Mouse (Mus musculus) kidney, postnatal 0 days (tissue): ENCODE data around the gene Cntnap2. TPM values are rescaled to one million over a fixed set of nuclear protein-coding genes. Genes with fewer than 3 reads are reported as not detected.

Experiments used
- ATAC-seq: fragments of 200-750 bp; cut with Nextera tagmentation; replicated peaks from 2 replicates; pipeline ENCODE4 v1.8.0; 2017; ENCODE audit warnings: low read depth, moderate number of reproducible peaks, moderate TSS enrichment, moderate library complexity; ENCODE audit not compliant: low FRiP score
- DNase-seq: peaks from one replicate; pipeline ENCODE4 v3.0.0-alpha.2; 2016; ENCODE audit warnings: low spot score
- H3K27ac ChIP-seq: fragments of 300-500 bp; sonication (generic); 2 replicates; pipeline ENCODE4 v1.5.1; 2014; ENCODE audit warnings: mild to moderate bottlenecking
- H3K27me3 ChIP-seq: fragments of 300-500 bp; sonication (generic); 2 replicates; pipeline ENCODE4 v1.6.1; 2014; ENCODE audit warnings: low read length, mixed read lengths; ENCODE audit not compliant: insufficient read depth
- H3K36me3 ChIP-seq: fragments of 300-500 bp; sonication (generic); 2 replicates; pipeline ENCODE4 v1.6.1; 2014; ENCODE audit warnings: low read length, mixed read lengths; ENCODE audit not compliant: insufficient read depth
- H3K4me1 ChIP-seq: fragments of 300-500 bp; sonication (generic); replicated peaks from 2 replicates; pipeline ENCODE4 v1.6.1; 2014; ENCODE audit warnings: antibody characterized with exemption, low read length, mixed read lengths; ENCODE audit not compliant: insufficient read depth
- H3K4me2 ChIP-seq: fragments of 300-500 bp; sonication (generic); 2 replicates; pipeline ENCODE4 v1.6.1; 2014; ENCODE audit warnings: mild to moderate bottlenecking, low read length, moderate library complexity, mixed read lengths
- H3K4me3 ChIP-seq: fragments of 300-500 bp; sonication (generic); replicated peaks from 2 replicates; pipeline ENCODE4 v1.5.1; 2014; ENCODE audit warnings: low read depth, low read length
- H3K9ac ChIP-seq: fragments of 300-500 bp; sonication (generic); 2 replicates; pipeline ENCODE4 v1.6.1; 2014; ENCODE audit warnings: low read depth, low read length
- H3K9me3 ChIP-seq: fragments of 300-500 bp; sonication (generic); replicated peaks from 2 replicates; pipeline ENCODE4 v1.6.1; 2016; ENCODE audit warnings: low read length, inconsistent platforms, mixed read lengths
- CTCF ChIP-seq: IDR thresholded peaks from 2 replicates; pipeline ENCODE4 v1.5.1; 2016; ENCODE audit warnings: antibody characterized with exemption, low read depth, mild to moderate bottlenecking, moderate library complexity
- WGBS: fragments of 180-500 bp; shearing (Covaris S2); extraction: QIAGEN DNeasy Blood & Tissue Kit; methylation state at CpG from one replicate; pipeline ENCODE4 v1.1.7; 2014; 5-methylcytosine and 5-hydroxymethylcytosine counted together
- polyA plus RNA-seq: library from polyadenylated mRNA; unstranded; fragments of >200 nt; fragmentation: Nextera tagmentation; extraction: Ambion mirVana; gene quantifications from 2 replicates; pipeline ENCODE4 v1.2.1, GENCODE M21; 2015

Gene Cntnap2
- polyA plus RNA-seq, 1 experiment from 2014 or later = 2.8 TPM

DNA sequence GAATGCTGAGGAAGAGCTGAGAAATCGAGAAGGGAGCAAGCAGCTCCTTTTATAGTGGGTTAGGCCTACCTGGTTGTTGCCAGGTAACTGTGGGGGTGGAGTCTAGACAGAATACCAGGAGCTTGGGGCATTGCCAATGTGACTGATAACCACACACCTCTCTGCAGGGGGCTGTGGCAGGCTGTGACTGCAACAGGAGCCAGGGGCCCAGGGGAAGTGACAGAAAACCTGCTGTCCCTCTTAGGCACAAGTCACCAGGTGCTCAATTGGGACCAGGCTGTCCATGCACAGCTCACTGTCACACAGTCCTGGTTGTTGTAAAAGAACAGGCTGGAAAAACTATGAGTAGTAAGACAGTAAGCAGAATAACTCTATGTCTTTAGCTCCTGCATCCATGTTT, 329.9 kb downstream of the Cntnap2 start:
- no peaks in the 10 kb centered on the region for H3K27me3 ChIP-seq
- H3K4me3 ChIP-seq = no peak overlapping the region
- H3K36me3 ChIP-seq = no peaks in the 10 kb centered on the region
- TF ChIP-seq CTCF = no peak
- ATAC-seq (no peak), DNase-seq (no peak)
- no peak overlapping the region for H3K4me2 ChIP-seq
- WGBS = 45% methylated on average over 1 of the region's 1 CpGs
- no peaks in the 10 kb centered on the region for H3K4me1 ChIP-seq
- no peak overlapping the region for H3K9ac ChIP-seq
- no peaks in the 10 kb centered on the region for H3K9me3 ChIP-seq
- H3K27ac ChIP-seq = no peak overlapping the region

- whole genome bisulfite sequencing = 87% methylated on average over 2 of the region's 2 CpGs
- no peak for ATAC-seq
These were observed 354.5 kb downstream of the Cntnap2 start for GRCm38 (mm10) chr6:45413629-45414028.

DNA sequence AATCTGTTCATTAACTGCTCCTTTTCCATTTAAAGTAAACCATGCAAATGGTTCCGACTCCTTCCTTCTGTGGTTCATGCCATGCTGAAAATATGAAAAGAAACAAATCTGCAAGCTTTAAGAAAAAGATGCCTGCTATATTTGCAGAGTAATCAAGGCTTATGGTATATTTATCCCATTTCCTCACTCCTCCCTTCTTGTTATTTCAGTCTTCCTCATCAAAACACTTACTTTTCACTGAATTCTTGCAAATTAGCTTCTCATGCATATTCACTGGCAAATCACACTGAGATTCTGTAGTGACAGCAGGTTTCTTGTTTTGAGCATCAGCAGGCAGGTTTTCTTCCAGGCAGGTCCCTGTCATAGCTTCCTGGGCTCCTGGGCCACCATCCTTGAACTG, 396.3 kb downstream of the Cntnap2 start:
- Histone ChIP-seq H3K36me3 (no peaks in the 10 kb centered on the region), H3K4me1 (no peaks in the 10 kb centered on the region), H3K9me3 (no peaks in the 10 kb centered on the region), H3K27me3 (no peaks in the 10 kb centered on the region), H3K4me2 (no peak overlapping the region), H3K9ac (no peak overlapping the region), H3K27ac (no peak overlapping the region), H3K4me3 (no peak overlapping the region)
- WGBS = 91% methylated on average over 1 of the region's 1 CpGs
- TF ChIP-seq CTCF = no peak
- DNase-seq (no peak), ATAC-seq (no peak)

More at GRCm38 (mm10) chr6:45413629-45414028, 354.5 kb downstream of the Cntnap2 start:
- TF ChIP-seq CTCF = no peak
- H3K9me3 ChIP-seq = no peaks in the 10 kb centered on the region
- no peak for DNase-seq
- H3K4me3 ChIP-seq = no peak overlapping the region
- H3K4me1 ChIP-seq = no peaks in the 10 kb centered on the region
- no peak overlapping the region for H3K9ac ChIP-seq
- no peak overlapping the region for H3K27ac ChIP-seq
- no peak overlapping the region for H3K4me2 ChIP-seq
- no peaks in the 10 kb centered on the region for H3K36me3 ChIP-seq
- H3K27me3 ChIP-seq = no peaks in the 10 kb centered on the region

DNA sequence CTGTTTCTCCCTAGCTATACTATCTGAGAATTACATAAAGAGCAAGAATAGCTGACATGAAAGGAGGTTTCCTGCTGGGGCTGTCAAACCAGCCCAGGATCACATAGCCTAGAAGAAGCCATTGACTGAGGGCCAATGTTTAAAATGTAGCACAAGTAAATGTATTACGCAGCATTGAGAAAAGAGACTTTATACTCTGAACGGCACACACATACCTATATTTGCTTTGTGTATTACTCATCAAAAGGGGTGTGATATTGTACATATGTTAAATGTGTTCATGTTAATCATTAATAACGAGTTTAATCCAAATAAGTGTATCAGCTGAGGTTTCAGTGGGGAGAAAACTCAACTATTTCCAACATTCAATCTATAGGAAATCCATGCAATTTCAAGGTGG, 459.1 kb downstream of the Cntnap2 start:
- H3K27ac ChIP-seq = no peak overlapping the region
- H3K4me2 ChIP-seq = no peak overlapping the region
- ATAC-seq (no peak), DNase-seq (no peak)
- TF ChIP-seq CTCF = no peak
- H3K9me3 ChIP-seq = no peaks in the 10 kb centered on the region
- no peaks in the 10 kb centered on the region for H3K4me1 ChIP-seq
- no peak overlapping the region for H3K9ac ChIP-seq
- no peak overlapping the region for H3K4me3 ChIP-seq
- no peaks in the 10 kb centered on the region for H3K36me3 ChIP-seq
- H3K27me3 ChIP-seq = no peaks in the 10 kb centered on the region
- 80% methylated on average over 3 of the region's 3 CpGs for WGBS

- TF ChIP-seq CTCF = no peak
These were observed 477.8 kb downstream of the Cntnap2 start for GRCm38 (mm10) chr6:45536999-45537398.

DNA sequence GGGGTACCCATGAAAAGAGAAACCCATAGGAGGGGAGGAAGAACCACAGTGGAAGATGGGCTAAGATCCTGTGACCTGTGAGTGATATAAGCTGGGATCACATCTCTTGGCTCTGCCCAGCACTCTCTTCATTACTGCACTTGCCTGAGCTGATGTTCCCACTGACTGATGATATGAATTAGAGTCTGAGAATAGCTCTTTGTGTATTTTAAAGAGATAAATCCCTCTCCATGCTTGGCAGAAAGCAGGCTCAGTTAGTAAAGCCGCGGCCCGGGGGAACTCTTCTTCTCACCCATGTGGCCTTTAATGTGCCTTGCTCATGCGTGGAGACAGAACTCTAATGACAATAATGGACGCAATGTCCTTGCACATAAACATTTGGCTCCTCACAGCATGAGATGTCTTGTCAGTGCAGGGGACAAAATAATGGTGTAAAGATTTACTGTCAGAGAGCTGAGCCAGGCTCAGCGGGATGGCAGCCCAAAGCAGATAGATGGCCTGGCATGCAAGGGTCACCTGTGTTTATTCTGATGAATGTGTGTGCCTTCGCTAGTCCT, 485.2 kb downstream of the Cntnap2 start:
- DNase-seq = no peak
- no peak overlapping the region for H3K27ac ChIP-seq
- no peak overlapping the region for H3K4me2 ChIP-seq
- H3K4me1 ChIP-seq = no peaks in the 10 kb centered on the region
- no peak for ATAC-seq
- no peak for TF ChIP-seq CTCF
- no peaks in the 10 kb centered on the region for H3K9me3 ChIP-seq
- H3K27me3 ChIP-seq = no peaks in the 10 kb centered on the region
- no peak overlapping the region for H3K4me3 ChIP-seq
- no peak overlapping the region for H3K9ac ChIP-seq
- H3K36me3 ChIP-seq = no peaks in the 10 kb centered on the region
- WGBS = 32% methylated on average over 7 of the region's 7 CpGs

More at GRCm38 (mm10) chr6:45536999-45537398, 477.8 kb downstream of the Cntnap2 start:
- Histone ChIP-seq H3K36me3 (no peaks in the 10 kb centered on the region), H3K4me2 (no peak overlapping the region), H3K9me3 (no peaks in the 10 kb centered on the region), H3K27ac (no peak overlapping the region), H3K27me3 (no peaks in the 10 kb centered on the region), H3K4me3 (no peak overlapping the region), H3K9ac (no peak overlapping the region), H3K4me1 (no peaks in the 10 kb centered on the region)
- WGBS = 63% methylated on average over 2 of the region's 2 CpGs
- ATAC-seq (no peak), DNase-seq (no peak)

DNA sequence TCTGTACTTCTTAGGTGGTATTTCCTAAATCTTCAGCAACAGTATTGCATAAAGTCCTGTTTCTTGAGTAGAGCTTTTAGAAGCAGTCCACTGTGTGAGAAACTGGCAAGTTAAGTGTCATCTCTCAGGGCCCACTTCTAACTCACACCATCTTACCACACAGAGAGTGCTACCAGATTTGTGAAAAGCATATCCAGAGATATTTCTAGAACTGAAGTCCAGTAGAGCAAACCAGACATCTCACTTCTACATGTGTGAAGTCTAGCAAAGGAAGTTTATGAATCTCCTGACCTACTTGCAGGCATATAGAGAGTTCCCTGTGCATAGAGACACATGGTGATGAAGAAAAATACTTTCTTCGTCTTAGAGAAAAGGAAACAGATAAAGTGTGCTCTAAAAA, 500.6 kb downstream of the Cntnap2 start:
- Histone ChIP-seq H3K4me1 (no peaks in the 10 kb centered on the region), H3K27me3 (no peaks in the 10 kb centered on the region), H3K9me3 (no peaks in the 10 kb centered on the region), H3K9ac (no peak overlapping the region), H3K27ac (no peak overlapping the region), H3K4me3 (no peak overlapping the region), H3K4me2 (no peak overlapping the region), H3K36me3 (no peaks in the 10 kb centered on the region)
- TF ChIP-seq CTCF = no peak
- DNase-seq (no peak), ATAC-seq (no peak)
- 84% methylated on average over 1 of the region's 1 CpGs for WGBS
